ENCODE assay signal across 7 mouse cellular contexts in genomic region chr16:17489469-17490111, GRCm38 (mm10). TPM values are rescaled to one million over a fixed set of nuclear protein-coding genes. Genes with fewer than 3 reads are reported as not detected.
DNase-seq lines count a peak whose midpoint lies in the region; ATAC-seq and TF ChIP-seq lines count a peak whose summit lies in the region.

Aifm3 (plus strand) TSS chr16:17489611.

- TF ChIP-seq CTCF in CH12.LX (conservative IDR thresholded peaks at IDR 0.05 in 1 of 2, IDR thresholded peaks at IDR 0.05 in 1 of 2; ENCODE audit: low read depth in 2 of 2, low read length in 2 of 2): no peak

- no peak for TF ChIP-seq EP300 in CH12.LX (IDR thresholded peaks at IDR 0.05; ENCODE audit: low read length)

- in situ Hi-C loops in CH12.LX (cut with MboI; ENCODE audit: low pct_ligation_motif_present, low pct_unique_long_range_greater_than_20kb, low sequenced_read_pairs): no loop called here

- H3K27ac ChIP-seq in CH12.LX (ENCODE audit: insufficient read depth, low read depth): no peak within 1 kb of the TSS
- no peak within 1 kb of the TSS for H3K27ac ChIP-seq in heart, embryonic 15.5 days
- no peak within 1 kb of the TSS for H3K27ac ChIP-seq in midbrain, embryonic 11.5 days (ENCODE audit: low read depth, low read length)

- dilution Hi-C loops in CH12.LX (cut with MboI; ENCODE audit: extremely low pct_ligation_motif_present, extremely low pct_unique_long_range_greater_than_20kb, low sequenced_read_pairs): no loop called here

- TF ChIP-seq RAD21 in CH12.LX (IDR thresholded peaks at IDR 0.05; ENCODE audit: low read depth, low read length): no peak

- no peak within 1 kb of the TSS for H3K4me3 ChIP-seq in CH12.LX (replicated peaks in 1 of 3; ENCODE audit: low read depth in 2 of 3, low read length in 2 of 3, poor library complexity in 1 of 3)
- H3K4me3 ChIP-seq in heart, embryonic 15.5 days: peak within 1 kb of the TSS; percentile 55
- H3K4me3 ChIP-seq in midbrain, embryonic 11.5 days (ENCODE audit: low read depth, low read length): peak within 1 kb of the TSS; percentile 38

- H3K9me3 ChIP-seq in CH12.LX (replicated peaks; ENCODE audit: low read length): no peaks in the 10 kb centered on the region
- H3K9me3 ChIP-seq in heart, embryonic 15.5 days (replicated peaks): no peaks in the 10 kb centered on the region
- H3K9me3 ChIP-seq in midbrain, embryonic 11.5 days (ENCODE audit: control insufficient read depth, low read length): no peaks in the 10 kb centered on the region

- peak; percentile 51 for DNase-seq in A20 (ENCODE audit: low read depth, low spot score)
- no peak for DNase-seq in CH12.LX (ENCODE audit: extremely low read depth)
- DNase-seq in cerebellum, postnatal 14 days: peak; percentile 53 to 74
- DNase-seq in left cerebral cortex, postnatal 10 days (ENCODE audit: extremely low spot score in 1 of 2, low spot score in 2 of 2): no peak
- peak; percentile 87 for DNase-seq in midbrain, embryonic 11.5 days (ENCODE audit: low spot score, missing footprints)
- no peak for DNase-seq in adipocyte (ENCODE audit: low spot score)

- WGBS in heart, embryonic 15.5 days: 1% methylated on average over 42 of the region's 47 CpGs
- 1% methylated on average over 41 of the region's 47 CpGs for WGBS in midbrain, embryonic 11.5 days

- H3K9ac ChIP-seq in CH12.LX (ENCODE audit: insufficient read depth, low read depth): no peak within 1 kb of the TSS
- peak within 1 kb of the TSS; percentile 58 for H3K9ac ChIP-seq in heart, embryonic 15.5 days
- H3K9ac ChIP-seq in midbrain, embryonic 11.5 days (ENCODE audit: low read length): peak within 1 kb of the TSS; percentile 53

- H3K79me2 ChIP-seq in CH12.LX (replicated peaks; ENCODE audit: control insufficient read depth, extremely low read depth, insufficient read depth, poor library complexity, severe bottlenecking): no peaks in the 10 kb centered on the region

- ATAC-seq in heart, embryonic 15.5 days (replicated peaks; ENCODE audit: insufficient number of reproducible peaks, insufficient read depth, low FRiP score, low read depth): peak; percentile 55; the same call in 1 of the 2 replicates
- peak; percentile 79 for ATAC-seq in midbrain, embryonic 11.5 days (ENCODE audit: low FRiP score)

- peaks cover 17% of the 10 kb centered on the region for H3K27me3 ChIP-seq in CH12.LX (replicated peaks)
- 0 out of 2 replicates have a peak, but pooled peaks cover 6% of the 10 kb centered on the region for H3K27me3 ChIP-seq in heart, embryonic 15.5 days
- peaks cover 11% of the 10 kb centered on the region; the same call in 1 of the 2 replicates for H3K27me3 ChIP-seq in midbrain, embryonic 11.5 days (ENCODE audit: control insufficient read depth, insufficient read depth, low read length)

- no peak for TF ChIP-seq POLR2A in CH12.LX (IDR thresholded peaks at IDR 0.05; ENCODE audit: low read depth, low read length)

- H3K4me2 ChIP-seq in CH12.LX (ENCODE audit: insufficient read depth, low read depth, poor library complexity, severe bottlenecking): peak within 1 kb of the TSS; percentile 74
- peak within 1 kb of the TSS; percentile 96 for H3K4me2 ChIP-seq in heart, embryonic 15.5 days
- peak within 1 kb of the TSS; percentile 83 for H3K4me2 ChIP-seq in midbrain, embryonic 11.5 days

- intact Hi-C loops in left cerebral cortex, postnatal 10 days (cut with DNase I): no loop called here

- peaks cover 6 to 10% of the 10 kb centered on the region in 2 experiments; a peak in 3 of 4 replicates for H3K4me1 ChIP-seq in CH12.LX (ENCODE audit: control insufficient read depth in 1 of 2, insufficient read depth in 2 of 2)
- H3K4me1 ChIP-seq in heart, embryonic 15.5 days (replicated peaks): peaks cover 23% of the 10 kb centered on the region
- peaks cover 11% of the 10 kb centered on the region for H3K4me1 ChIP-seq in midbrain, embryonic 11.5 days (ENCODE audit: control insufficient read depth, insufficient read depth, low read length)

- peaks cover 18 to 35% of the 10 kb centered on the region in 2 experiments for H3K36me3 ChIP-seq in CH12.LX (replicated peaks in 1 of 2; ENCODE audit: control insufficient read depth in 1 of 2, insufficient read depth in 1 of 2, low read length in 1 of 2)
- peaks cover 8% of the 10 kb centered on the region for H3K36me3 ChIP-seq in heart, embryonic 15.5 days
- peaks cover 2% of the 10 kb centered on the region; the same call in 1 of the 2 replicates for H3K36me3 ChIP-seq in midbrain, embryonic 11.5 days (ENCODE audit: control insufficient read depth, insufficient read depth, low read length)

TF ChIP-seq in CH12.LX, 34 proteins besides CTCF, POLR2A, EP300 and RAD21:
- TF ChIP-seq SMC3 (IDR thresholded peaks at IDR 0.05; ENCODE audit: low read depth, low read length) (no peak), RCOR1 (conservative IDR thresholded peaks at IDR 0.05; ENCODE audit: low read depth, low read length) (no peak), KAT2A (IDR thresholded peaks at IDR 0.05; ENCODE audit: insufficient replicate concordance, low read length) (no peak), ZKSCAN1 (IDR thresholded peaks at IDR 0.05; ENCODE audit: borderline replicate concordance, low read depth, low read length) (no peak), TCF12 (IDR thresholded peaks at IDR 0.05; ENCODE audit: low read depth, low read length) (no peak), MAFK (IDR thresholded peaks at IDR 0.05; ENCODE audit: insufficient replicate concordance, low read length) (no peak), GABPA (IDR thresholded peaks at IDR 0.05; ENCODE audit: insufficient replicate concordance, low read depth, low read length) (no peak), CHD2 (IDR thresholded peaks at IDR 0.05; ENCODE audit: low read length) (no peak)

RNA-seq across cellular contexts. Expression of gene Aifm3, which starts in this region (rescaled TPM):
- total RNA-seq in CH12.LX (2012; rRNA removed) (0.08 TPM in 1 of 2 replicates, not detected in the other), CH12.LX (2014; rRNA removed) (not detected in 2 replicates)
- not detected in 2 replicates for polyA plus RNA-seq in CH12.LX (2012; ENCODE audit: insufficient read length, low read depth)
- 0.91 and 1.6 TPM in 2 replicates for polyA plus RNA-seq in heart, embryonic 15.5 days (2015; fragmentation: Nextera tagmentation; extraction: Ambion mirVana)
- 10 to 100 TPM; 24.4 to 27.2 TPM for total RNA-seq in left cerebral cortex, postnatal 10 days (2021)
- 1.4 and 3.0 TPM in 2 replicates for polyA plus RNA-seq in midbrain, embryonic 11.5 days (2014; fragmentation: Nextera tagmentation; extraction: Ambion mirVana)

Comparison
In these comparisons a context has a peak if more than half of its experiments do, and no peak if none do; other contexts are left out.
1. RNA of gene Aifm3 (total RNA-seq): 24.4 to 27.2 TPM in left cerebral cortex, postnatal 10 days; 0.08 TPM in CH12.LX; every median in the first group is over 10 times any median in the second.
2. DNase-seq: peak in A20 (single experiment), cerebellum, postnatal 14 days (2 of 2) and midbrain, embryonic 11.5 days (single experiment); none in CH12.LX (single experiment), left cerebral cortex, postnatal 10 days (0 of 2) and adipocyte (single experiment).
3. H3K4me3 ChIP-seq: peak in heart, embryonic 15.5 days (single experiment) and midbrain, embryonic 11.5 days (single experiment); none in CH12.LX (0 of 3).
4. Peak in every context shown above with its lines, with median percentiles within 50 percentile points of each other: H3K4me2 ChIP-seq.